Mouse (Mus musculus) testis, adult 2 months (tissue): ENCODE results near the gene Shisa8. TPM values are rescaled to one million over a fixed set of nuclear protein-coding genes. Genes with fewer than 3 reads are reported as not detected.

Experiments used
- H3K27ac ChIP-seq: fragments of 200-500 bp; 2 replicates; pipeline ENCODE4 v1.5.1; 2012; ENCODE audit warnings: low read depth, low read length; ENCODE audit not compliant: control insufficient read depth, insufficient read depth
- H3K27me3 ChIP-seq: fragments of 200-500 bp; 2 replicates; pipeline ENCODE4 v1.6.1; 2012; ENCODE audit warnings: mild to moderate bottlenecking, low read length, moderate library complexity; ENCODE audit not compliant: control insufficient read depth, insufficient read depth
- H3K36me3 ChIP-seq: fragments of 200-500 bp; 2 replicates; pipeline ENCODE4 v1.6.1; 2012; ENCODE audit warnings: mild to moderate bottlenecking, low read length; ENCODE audit not compliant: control insufficient read depth, insufficient read depth
- H3K4me1 ChIP-seq: fragments of 200-500 bp; 2 replicates; pipeline ENCODE4 v1.6.1; 2012; ENCODE audit warnings: low read length; ENCODE audit not compliant: control insufficient read depth, insufficient read depth
- H3K4me3 ChIP-seq: fragments of 200-500 bp; 2 replicates; pipeline ENCODE4 v1.5.1; 2012; ENCODE audit warnings: low read depth, mild to moderate bottlenecking, low read length, moderate library complexity, mixed read lengths; ENCODE audit not compliant: control insufficient read depth
- CTCF ChIP-seq: fragments of 200-500 bp; IDR thresholded peaks from 2 replicates; pipeline ENCODE4 v1.5.1; 2012; ENCODE audit warnings: low read depth, mild to moderate bottlenecking, inconsistent platforms, low read length, moderate library complexity; ENCODE audit not compliant: control insufficient read depth, insufficient read depth, insufficient replicate concordance
- POLR2A ChIP-seq: fragments of 200-500 bp; IDR thresholded peaks from 2 replicates; pipeline ENCODE4 v1.6.1; 2012; ENCODE audit warnings: low read depth, mild to moderate bottlenecking, inconsistent platforms, low read length, moderate library complexity; ENCODE audit not compliant: control insufficient read depth
- polyA plus RNA-seq: library from polyadenylated mRNA; depleted of rRNA; stranded (reverse); fragments of >200 nt; gene quantifications from 2 replicates; pipeline ENCODE4 v1.2.3, GENCODE M21; 2012; rRNA removed

The Shisa8 gene
- polyA plus RNA-seq, 1 experiment, result 0.31 TPM

DNA sequence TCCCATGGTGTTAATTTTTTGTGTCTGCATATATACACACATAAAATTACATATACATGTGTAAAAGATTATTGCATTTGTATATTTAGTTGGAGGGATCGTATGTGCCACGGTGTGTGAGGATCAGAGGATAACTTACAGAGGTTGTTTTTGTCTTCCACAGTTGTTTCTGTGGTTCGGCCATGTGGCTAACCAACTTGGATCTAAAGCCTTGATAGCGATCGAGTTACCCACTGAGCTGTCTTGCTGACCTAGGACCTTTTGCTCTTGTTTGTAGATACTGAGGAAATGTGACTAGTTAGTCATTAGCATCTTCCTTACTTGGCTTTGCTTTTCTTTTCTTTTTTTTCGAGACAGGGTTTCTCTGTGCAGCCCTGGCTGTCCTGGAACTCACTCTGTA, 56.3 kb downstream of the Shisa8 start:
- Histone ChIP-seq H3K4me3 (no peak overlapping the region), H3K4me1 (no peaks in the 10 kb centered on the region), H3K36me3 (no peaks in the 10 kb centered on the region), H3K27me3 (no peaks in the 10 kb centered on the region), H3K27ac (no peak overlapping the region)
- TF ChIP-seq POLR2A (no peak), CTCF (no peak)

Other genes with a start within 250 kb of the Shisa8 start
- 153 and 159 TPM in 2 replicates for gene 1700029P11Rik, start 232.3 kb downstream of the Shisa8 start, polyA plus RNA-seq
- 16.7 and 20.4 TPM in 2 replicates for gene Xrcc6, start 225.0 kb downstream of the Shisa8 start, polyA plus RNA-seq
- gene Desi1, start 179.0 kb downstream of the Shisa8 start, polyA plus RNA-seq, result 646 and 682 TPM in 2 replicates
- gene Snu13, start 165.2 kb downstream of the Shisa8 start, polyA plus RNA-seq, result 68.8 and 72.0 TPM in 2 replicates
- gene 4930407I10Rik, start 153.7 kb downstream of the Shisa8 start, polyA plus RNA-seq, result 86.7 and 90.3 TPM in 2 replicates
- gene Mei1, start 142.8 kb downstream of the Shisa8 start, polyA plus RNA-seq, result 8.2 and 10.3 TPM in 2 replicates
- gene Ccdc134, start 84.9 kb downstream of the Shisa8 start, polyA plus RNA-seq, result 18.1 and 19.9 TPM in 2 replicates
- 36.2 and 40.1 TPM in 2 replicates for gene Srebf2, start 65.6 kb downstream of the Shisa8 start, polyA plus RNA-seq
- gene Tnfrsf13c, start 11.6 kb upstream of the Shisa8 start, polyA plus RNA-seq, result 7.2 and 8.0 TPM in 2 replicates
- gene Cenpm, start 31.9 kb upstream of the Shisa8 start, polyA plus RNA-seq, result 14.6 and 21.3 TPM in 2 replicates
- 7.8 and 9.4 TPM in 2 replicates for gene 1500009C09Rik, start 39.6 kb upstream of the Shisa8 start, polyA plus RNA-seq
- gene Sept3, start 62.1 kb upstream of the Shisa8 start, polyA plus RNA-seq, result 12.1 and 14.0 TPM in 2 replicates
- 149 and 170 TPM in 2 replicates for gene Wbp2nl, start 86.1 kb upstream of the Shisa8 start, polyA plus RNA-seq
- 45.3 and 48.9 TPM in 2 replicates for gene Naga, start 126.1 kb upstream of the Shisa8 start, polyA plus RNA-seq
- gene Pheta2, start 126.1 kb upstream of the Shisa8 start, polyA plus RNA-seq, result 5.0 and 5.5 TPM in 2 replicates
- 129 and 140 TPM in 2 replicates for gene Smdt1, start 126.1 kb upstream of the Shisa8 start, polyA plus RNA-seq
- 240 and 246 TPM in 2 replicates for gene Ndufa6, start 141.5 kb upstream of the Shisa8 start, polyA plus RNA-seq
- 9.9 and 11.0 TPM in 2 replicates for gene Cyp2d22, start 167.4 kb upstream of the Shisa8 start, polyA plus RNA-seq
- gene Cyp2d11, start 181.2 kb upstream of the Shisa8 start, polyA plus RNA-seq, result not detected in 2 replicates
- gene Cyp2d10, start 194.4 kb upstream of the Shisa8 start, polyA plus RNA-seq, result 0.10 TPM in 1 of 2 replicates, not detected in the other
- not detected in 2 replicates for gene Cyp2d9, start 220.6 kb upstream of the Shisa8 start, polyA plus RNA-seq